Mouse (Mus musculus): ENCODE data around the gene Chchd3. TPM values are rescaled to one million over a fixed set of nuclear protein-coding genes. Genes with fewer than 3 reads are reported as not detected.

Chchd3 gene
- polyA plus RNA-seq, 1 experiment from 2014 or later, result 117 TPM

DNA sequence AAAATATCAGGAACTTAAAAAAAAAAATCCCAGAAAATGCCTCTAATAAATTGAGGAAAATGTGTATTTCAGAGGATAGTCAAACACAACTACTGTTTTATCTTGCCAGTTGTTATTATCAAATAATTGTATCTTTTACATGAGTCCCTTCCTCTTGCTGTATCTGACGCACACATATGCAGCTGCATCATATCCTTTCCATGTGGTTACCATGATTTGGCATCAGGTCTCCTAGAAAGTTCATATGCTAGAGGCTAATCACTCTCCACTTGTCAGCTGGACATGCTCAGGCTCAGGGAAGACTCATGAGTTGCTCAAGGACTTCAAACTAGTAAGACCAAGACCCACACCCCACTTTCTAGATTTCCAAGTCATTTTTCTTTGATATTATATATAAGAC lies 122.4 kb downstream of the Chchd3 start:
- DNase-seq (ENCODE audit: low spot score), result no peak
- Histone ChIP-seq H3K9ac (ENCODE audit: low read length) (no peak overlapping the region), H3K9me3 (ENCODE audit: control insufficient read depth, low read length) (no peaks in the 10 kb centered on the region), H3K4me3 (ENCODE audit: low read depth, low read length) (no peak overlapping the region), H3K4me1 (ENCODE audit: control insufficient read depth, insufficient read depth, low read length) (0 out of 2 replicates have a peak, but pooled peaks cover 3% of the 10 kb centered on the region), H3K27me3 (ENCODE audit: control insufficient read depth, insufficient read depth, low read length) (no peaks in the 10 kb centered on the region; the same call in 1 of the 2 replicates), H3K4me2 (ENCODE audit: low read depth, severe bottlenecking) (no peak overlapping the region), H3K27ac (replicated peaks; ENCODE audit: low read depth, low read length) (no peak overlapping the region), H3K36me3 (ENCODE audit: control insufficient read depth, insufficient read depth, low read length) (no peaks in the 10 kb centered on the region)
- no peak for ATAC-seq (ENCODE audit: insufficient number of reproducible peaks, low FRiP score, low TSS enrichment, low read depth)
- WGBS, result 88% methylated on average over 1 of the region's 1 CpGs

DNA sequence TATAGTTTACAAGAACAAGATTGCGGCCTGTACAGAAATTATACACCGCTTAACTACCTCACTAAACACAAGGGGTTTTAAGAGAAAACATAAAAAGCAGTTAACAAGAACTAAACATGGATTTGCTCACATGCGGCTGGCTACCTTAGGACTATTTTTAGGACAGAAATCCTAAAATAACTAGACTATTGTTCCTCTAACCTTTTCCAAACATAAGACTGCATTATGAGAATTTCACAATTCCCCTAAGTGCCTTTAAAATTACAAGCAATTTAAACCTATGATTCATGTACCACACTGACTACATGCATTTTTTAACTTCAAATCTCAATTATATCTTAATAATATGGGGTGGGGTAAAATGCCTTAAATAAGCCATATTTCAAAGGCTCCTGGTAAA lies 123.3 kb downstream of the Chchd3 start:
- Histone ChIP-seq H3K4me2 (ENCODE audit: low read depth, severe bottlenecking) (no peak overlapping the region), H3K4me1 (ENCODE audit: control insufficient read depth, insufficient read depth, low read length) (0 out of 2 replicates have a peak, but pooled peaks cover 3% of the 10 kb centered on the region), H3K9ac (ENCODE audit: low read length) (no peak overlapping the region), H3K9me3 (ENCODE audit: control insufficient read depth, low read length) (no peaks in the 10 kb centered on the region), H3K27me3 (ENCODE audit: control insufficient read depth, insufficient read depth, low read length) (no peaks in the 10 kb centered on the region; the same call in 1 of the 2 replicates), H3K27ac (replicated peaks; ENCODE audit: low read depth, low read length) (no peak overlapping the region), H3K36me3 (ENCODE audit: control insufficient read depth, insufficient read depth, low read length) (no peaks in the 10 kb centered on the region), H3K4me3 (ENCODE audit: low read depth, low read length) (no peak overlapping the region)
- WGBS, result 22% methylated on average over 3 of the region's 3 CpGs
- DNase-seq (ENCODE audit: low spot score), result no peak
- ATAC-seq (ENCODE audit: insufficient number of reproducible peaks, low FRiP score, low TSS enrichment, low read depth), result no peak

DNA sequence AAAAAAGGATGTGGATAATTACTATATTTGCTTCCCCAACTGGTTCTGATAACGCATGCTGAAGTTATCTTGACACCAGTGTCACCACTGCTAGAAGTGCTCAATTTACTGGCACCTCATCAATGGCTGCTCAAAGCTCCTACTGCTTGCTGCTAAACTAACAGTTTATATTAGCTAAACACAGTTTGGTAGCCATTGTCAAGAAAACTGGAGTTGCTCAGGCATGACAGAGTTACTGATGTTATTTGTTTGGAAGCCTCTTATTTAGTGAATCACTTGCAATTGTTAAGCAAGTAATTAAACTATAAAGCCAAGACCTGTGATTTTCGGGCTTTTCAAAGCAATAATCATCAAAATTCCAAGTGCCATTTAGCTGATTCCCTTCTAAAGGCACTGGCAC lies 123.7 kb downstream of the Chchd3 start:
- peaks cover 4% of the 10 kb centered on the region; the same call in 1 of the 2 replicates for H3K4me1 ChIP-seq (ENCODE audit: control insufficient read depth, insufficient read depth, low read length)
- H3K4me2 ChIP-seq (ENCODE audit: low read depth, severe bottlenecking), result no peak overlapping the region
- no peak overlapping the region for H3K27ac ChIP-seq (replicated peaks; ENCODE audit: low read depth, low read length)
- H3K27me3 ChIP-seq (ENCODE audit: control insufficient read depth, insufficient read depth, low read length), result no peaks in the 10 kb centered on the region; the same call in 1 of the 2 replicates
- WGBS, result 20% methylated on average over 2 of the region's 2 CpGs
- no peak for ATAC-seq (ENCODE audit: insufficient number of reproducible peaks, low FRiP score, low TSS enrichment, low read depth)
- no peak overlapping the region for H3K4me3 ChIP-seq (ENCODE audit: low read depth, low read length)
- DNase-seq (ENCODE audit: low spot score), result no peak
- no peaks in the 10 kb centered on the region for H3K9me3 ChIP-seq (ENCODE audit: control insufficient read depth, low read length)
- no peaks in the 10 kb centered on the region for H3K36me3 ChIP-seq (ENCODE audit: control insufficient read depth, insufficient read depth, low read length)
- H3K9ac ChIP-seq (ENCODE audit: low read length), result no peak overlapping the region

DNA sequence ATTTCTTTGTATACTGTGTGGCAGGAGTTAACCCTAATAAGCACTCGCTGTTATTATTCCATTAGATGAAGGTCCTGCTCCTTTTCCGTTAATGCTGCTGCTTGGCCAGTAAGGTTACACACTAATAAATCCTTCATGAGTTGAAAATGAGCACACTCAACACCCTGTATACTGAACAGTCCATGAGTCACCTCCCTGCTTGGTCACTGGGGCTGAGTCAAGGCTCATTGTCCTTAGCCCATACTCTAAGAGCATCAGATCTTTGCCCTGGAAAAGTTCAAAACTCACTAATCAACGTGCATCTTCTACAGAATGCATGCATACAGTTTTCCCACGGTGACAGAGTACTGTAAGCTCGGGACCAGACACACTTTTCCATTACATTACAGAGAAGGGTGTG lies 124.5 kb downstream of the Chchd3 start:
- no peak for ATAC-seq (ENCODE audit: insufficient number of reproducible peaks, low FRiP score, low TSS enrichment, low read depth)
- no peak overlapping the region for H3K27ac ChIP-seq (replicated peaks; ENCODE audit: low read depth, low read length)
- no peak for DNase-seq (ENCODE audit: low spot score)
- no peak overlapping the region for H3K4me3 ChIP-seq (ENCODE audit: low read depth, low read length)
- WGBS, result 52% methylated on average over 5 of the region's 5 CpGs
- no peaks in the 10 kb centered on the region for H3K36me3 ChIP-seq (ENCODE audit: control insufficient read depth, insufficient read depth, low read length)
- H3K4me1 ChIP-seq (ENCODE audit: control insufficient read depth, insufficient read depth, low read length), result peaks cover 5% of the 10 kb centered on the region; the same call in 1 of the 2 replicates
- no peak overlapping the region for H3K9ac ChIP-seq (ENCODE audit: low read length)
- no peak overlapping the region for H3K4me2 ChIP-seq (ENCODE audit: low read depth, severe bottlenecking)
- no peaks in the 10 kb centered on the region; the same call in 1 of the 2 replicates for H3K27me3 ChIP-seq (ENCODE audit: control insufficient read depth, insufficient read depth, low read length)
- H3K9me3 ChIP-seq (ENCODE audit: control insufficient read depth, low read length), result no peaks in the 10 kb centered on the region

DNA sequence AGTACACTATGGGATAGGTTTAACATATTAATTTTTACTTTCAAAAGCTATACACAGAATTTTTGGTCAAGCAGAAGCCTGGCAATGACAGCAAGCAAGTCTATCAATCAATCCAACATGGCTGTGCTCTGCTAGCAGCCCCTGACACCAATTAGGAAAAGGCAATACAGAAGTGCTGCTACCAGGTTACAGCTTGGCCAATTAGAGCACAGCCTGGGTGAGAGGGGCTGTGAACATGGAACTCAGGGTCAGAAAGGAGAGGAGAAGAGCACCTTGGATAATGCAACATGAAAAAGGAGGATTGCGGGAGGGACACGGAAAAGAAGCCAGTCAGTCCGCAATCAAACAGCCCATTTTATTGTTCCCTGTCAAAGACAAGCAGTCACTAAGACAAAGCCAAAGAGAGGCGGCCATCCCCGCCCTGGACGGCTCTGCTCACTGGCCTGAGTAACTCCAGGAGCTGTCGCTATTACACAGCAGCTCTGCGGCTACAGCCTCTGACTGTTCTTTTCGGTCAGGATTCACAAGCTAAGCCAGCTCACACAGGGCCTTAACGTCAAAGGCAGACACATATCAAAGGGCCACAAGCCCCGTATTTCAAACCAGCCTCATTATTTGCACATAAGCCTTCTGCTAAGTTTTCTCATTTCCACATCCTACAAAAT lies 128.8 kb downstream of the Chchd3 start:
- Histone ChIP-seq H3K36me3 (ENCODE audit: control insufficient read depth, insufficient read depth, low read length) (no peaks in the 10 kb centered on the region), H3K9me3 (ENCODE audit: control insufficient read depth, low read length) (no peaks in the 10 kb centered on the region), H3K4me1 (ENCODE audit: control insufficient read depth, insufficient read depth, low read length) (peaks cover 5% of the 10 kb centered on the region; the same call in 1 of the 2 replicates), H3K4me2 (ENCODE audit: low read depth, severe bottlenecking) (no peak overlapping the region), H3K4me3 (ENCODE audit: low read depth, low read length) (no peak overlapping the region), H3K27ac (replicated peaks; ENCODE audit: low read depth, low read length) (no peak overlapping the region), H3K9ac (ENCODE audit: low read length) (no peak overlapping the region), H3K27me3 (ENCODE audit: control insufficient read depth, insufficient read depth, low read length) (no peaks in the 10 kb centered on the region; the same call in 1 of the 2 replicates)
- 44% methylated on average over 11 of the region's 11 CpGs for WGBS
- DNase-seq (ENCODE audit: low spot score), result no peak
- no peak for ATAC-seq (ENCODE audit: insufficient number of reproducible peaks, low FRiP score, low TSS enrichment, low read depth)

DNA sequence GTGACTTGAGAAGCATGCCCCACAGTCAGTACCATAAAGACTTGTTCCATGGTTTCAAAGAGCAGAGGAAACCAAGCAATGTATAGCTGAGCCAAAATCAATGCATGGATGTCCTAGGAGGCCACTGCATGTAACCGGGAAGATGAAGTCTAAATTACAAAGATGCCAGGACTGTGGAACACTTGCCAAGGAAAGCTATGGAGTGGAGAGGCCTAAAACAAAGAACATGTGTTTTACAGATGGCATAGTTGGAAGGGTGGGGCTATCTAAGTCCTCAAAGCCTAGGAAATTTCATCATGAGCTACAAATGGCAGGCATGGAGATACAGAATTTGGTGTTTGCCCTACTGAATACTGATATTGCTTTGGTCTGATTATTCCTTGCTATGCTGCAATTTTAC lies 137.7 kb downstream of the Chchd3 start:
- H3K27ac ChIP-seq (replicated peaks; ENCODE audit: low read depth, low read length), result no peak overlapping the region
- H3K9ac ChIP-seq (ENCODE audit: low read length), result no peak overlapping the region
- DNase-seq (ENCODE audit: low spot score) (no peak), ATAC-seq (ENCODE audit: insufficient number of reproducible peaks, low FRiP score, low TSS enrichment, low read depth) (no peak)
- peaks cover 2% of the 10 kb centered on the region; the same call in 1 of the 2 replicates for H3K36me3 ChIP-seq (ENCODE audit: control insufficient read depth, insufficient read depth, low read length)
- H3K4me2 ChIP-seq (ENCODE audit: low read depth, severe bottlenecking), result no peak overlapping the region
- no peak overlapping the region for H3K4me3 ChIP-seq (ENCODE audit: low read depth, low read length)
- no peaks in the 10 kb centered on the region for H3K27me3 ChIP-seq (ENCODE audit: control insufficient read depth, insufficient read depth, low read length)
- no peaks in the 10 kb centered on the region for H3K9me3 ChIP-seq (ENCODE audit: control insufficient read depth, low read length)
- 85% methylated on average over 1 of the region's 1 CpGs for WGBS
- no peaks in the 10 kb centered on the region for H3K4me1 ChIP-seq (ENCODE audit: control insufficient read depth, insufficient read depth, low read length)

DNA sequence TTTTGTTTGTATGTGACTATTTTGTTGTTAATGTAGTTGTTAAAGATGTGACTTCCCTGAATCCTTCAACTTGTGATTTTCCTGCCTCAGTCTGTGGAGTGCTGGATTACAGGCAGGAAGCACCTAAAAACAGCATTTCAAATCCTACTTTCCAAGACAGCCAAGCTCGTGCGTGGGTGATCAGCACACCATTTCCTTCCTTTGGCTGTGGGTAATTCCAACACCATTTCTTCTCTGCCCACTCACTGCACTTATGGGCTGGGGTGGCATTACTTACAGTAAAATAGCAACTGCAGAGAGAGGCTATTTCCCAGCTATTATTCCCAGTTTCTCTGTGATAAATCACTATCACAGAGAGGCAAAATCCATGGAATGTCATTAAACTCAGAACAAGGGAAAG lies 140.0 kb downstream of the Chchd3 start:
- H3K4me3 ChIP-seq (ENCODE audit: low read depth, low read length), result no peak overlapping the region
- no peak overlapping the region for H3K9ac ChIP-seq (ENCODE audit: low read length)
- H3K36me3 ChIP-seq (ENCODE audit: control insufficient read depth, insufficient read depth, low read length), result peaks cover 2% of the 10 kb centered on the region; the same call in 1 of the 2 replicates
- ATAC-seq (ENCODE audit: insufficient number of reproducible peaks, low FRiP score, low TSS enrichment, low read depth), result no peak
- WGBS, result 74% methylated on average over 2 of the region's 2 CpGs
- H3K4me2 ChIP-seq (ENCODE audit: low read depth, severe bottlenecking), result no peak overlapping the region
- H3K27me3 ChIP-seq (ENCODE audit: control insufficient read depth, insufficient read depth, low read length), result no peaks in the 10 kb centered on the region
- no peaks in the 10 kb centered on the region for H3K4me1 ChIP-seq (ENCODE audit: control insufficient read depth, insufficient read depth, low read length)
- no peak overlapping the region for H3K27ac ChIP-seq (replicated peaks; ENCODE audit: low read depth, low read length)
- no peaks in the 10 kb centered on the region for H3K9me3 ChIP-seq (ENCODE audit: control insufficient read depth, low read length)
- DNase-seq (ENCODE audit: low spot score), result no peak

DNA sequence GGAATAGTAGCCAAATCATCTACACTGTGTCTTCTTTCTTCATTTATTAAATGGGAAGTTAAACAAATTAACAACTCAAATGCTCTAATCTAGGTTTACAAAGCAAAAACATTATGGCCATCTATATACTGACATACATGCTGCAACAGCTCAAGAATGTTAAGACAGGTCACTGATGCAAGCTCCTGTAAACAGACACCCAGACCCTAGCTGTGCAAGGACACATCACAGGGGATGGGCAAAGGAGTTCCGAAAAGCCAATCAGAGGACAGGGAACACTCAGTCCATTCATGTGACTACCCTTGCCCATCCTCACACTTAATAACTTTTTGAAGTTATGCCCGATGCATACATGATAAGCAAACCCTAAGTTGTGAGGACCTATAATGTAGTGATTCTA lies 149.4 kb downstream of the Chchd3 start:
- Histone ChIP-seq H3K9ac (ENCODE audit: low read length) (no peak overlapping the region), H3K4me3 (ENCODE audit: low read depth, low read length) (no peak overlapping the region), H3K4me1 (ENCODE audit: control insufficient read depth, insufficient read depth, low read length) (no peaks in the 10 kb centered on the region), H3K4me2 (ENCODE audit: low read depth, severe bottlenecking) (no peak overlapping the region), H3K9me3 (ENCODE audit: control insufficient read depth, low read length) (no peaks in the 10 kb centered on the region), H3K36me3 (ENCODE audit: control insufficient read depth, insufficient read depth, low read length) (no peaks in the 10 kb centered on the region), H3K27ac (replicated peaks; ENCODE audit: low read depth, low read length) (no peak overlapping the region), H3K27me3 (ENCODE audit: control insufficient read depth, insufficient read depth, low read length) (no peaks in the 10 kb centered on the region)
- ATAC-seq (ENCODE audit: insufficient number of reproducible peaks, low FRiP score, low TSS enrichment, low read depth), result no peak
- no peak for DNase-seq (ENCODE audit: low spot score)
- WGBS, result 90% methylated on average over 2 of the region's 2 CpGs

DNA sequence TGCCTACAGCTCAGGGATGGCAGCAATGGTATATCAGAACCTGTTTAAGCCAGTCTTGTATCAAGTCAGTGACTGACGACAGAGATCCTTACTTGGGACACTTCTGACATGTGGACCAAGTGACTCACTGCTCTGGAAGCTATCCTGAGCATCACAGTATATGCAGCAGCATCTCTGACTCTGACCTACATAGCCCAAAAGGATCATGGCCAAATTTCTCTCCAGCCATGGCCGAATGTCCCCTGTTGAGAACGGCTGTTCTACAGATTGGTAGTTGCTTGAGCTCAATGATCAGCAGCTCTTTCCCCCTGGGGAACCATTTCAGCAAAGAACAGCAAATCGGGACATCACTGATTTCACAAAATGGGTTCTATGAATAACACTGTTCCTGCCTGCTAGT lies 161.0 kb downstream of the Chchd3 start:
- ATAC-seq (ENCODE audit: insufficient number of reproducible peaks, low FRiP score, low TSS enrichment, low read depth) (no peak), DNase-seq (ENCODE audit: low spot score) (no peak)
- Histone ChIP-seq H3K27ac (replicated peaks; ENCODE audit: low read depth, low read length) (no peak overlapping the region), H3K4me2 (ENCODE audit: low read depth, severe bottlenecking) (no peak overlapping the region), H3K36me3 (ENCODE audit: control insufficient read depth, insufficient read depth, low read length) (no peaks in the 10 kb centered on the region), H3K9me3 (ENCODE audit: control insufficient read depth, low read length) (no peaks in the 10 kb centered on the region), H3K27me3 (ENCODE audit: control insufficient read depth, insufficient read depth, low read length) (no peaks in the 10 kb centered on the region), H3K9ac (ENCODE audit: low read length) (no peak overlapping the region), H3K4me1 (ENCODE audit: control insufficient read depth, insufficient read depth, low read length) (no peaks in the 10 kb centered on the region), H3K4me3 (ENCODE audit: low read depth, low read length) (no peak overlapping the region)
- 95% methylated on average over 4 of the region's 4 CpGs for WGBS
